Mouse (Mus musculus) hindbrain, embryonic 11.5 days (tissue): Measurements from ENCODE around the gene Thpo. TPM values are rescaled to one million over a fixed set of nuclear protein-coding genes. Genes with fewer than 3 reads are reported as not detected.

Experiments used
- ATAC-seq: fragments of 200-750 bp; cut with Nextera tagmentation; 2 replicates; pipeline ENCODE4 v1.8.0; 2017; ENCODE audit warnings: mild to moderate bottlenecking, moderate TSS enrichment, moderate library complexity; ENCODE audit not compliant: low FRiP score
- DNase-seq: peaks from one replicate; pipeline ENCODE4 v3.0.0-alpha.2; 2015; ENCODE audit warnings: low spot score
- H3K27ac ChIP-seq: fragments of 300-500 bp; sonication (generic); 2 replicates; pipeline ENCODE4 v1.5.1; 2014; ENCODE audit warnings: mild to moderate bottlenecking, low read depth, low read length
- H3K27me3 ChIP-seq: fragments of 300-500 bp; sonication (generic); 2 replicates; pipeline ENCODE4 v1.6.1; 2014; ENCODE audit warnings: mild to moderate bottlenecking, low read length, moderate library complexity, mixed read lengths; ENCODE audit not compliant: control insufficient read depth, insufficient read depth
- H3K36me3 ChIP-seq: fragments of 300-500 bp; sonication (generic); 2 replicates; pipeline ENCODE4 v1.6.1; 2014; ENCODE audit warnings: mild to moderate bottlenecking, low read length, moderate library complexity, mixed read lengths; ENCODE audit not compliant: control insufficient read depth, insufficient read depth
- H3K4me1 ChIP-seq: fragments of 300-500 bp; sonication (generic); replicated peaks from 2 replicates; pipeline ENCODE4 v1.6.1; 2014; ENCODE audit warnings: low read length, mixed read lengths; ENCODE audit not compliant: control insufficient read depth, insufficient read depth
- H3K4me2 ChIP-seq: fragments of 300-500 bp; sonication (generic); replicated peaks from 2 replicates; pipeline ENCODE4 v1.6.1; 2014; ENCODE audit warnings: mild to moderate bottlenecking, low read depth, low read length
- H3K4me3 ChIP-seq: fragments of 300-500 bp; sonication (generic); 2 replicates; pipeline ENCODE4 v1.5.1; 2014; ENCODE audit warnings: low read depth, low read length
- H3K9ac ChIP-seq: fragments of 300-500 bp; sonication (generic); 2 replicates; pipeline ENCODE4 v1.6.1; 2014; ENCODE audit warnings: low read depth, low read length
- H3K9me3 ChIP-seq: fragments of 300-500 bp; sonication (generic); 2 replicates; pipeline ENCODE4 v1.6.1; 2016; ENCODE audit warnings: low read length; ENCODE audit not compliant: control insufficient read depth
- WGBS: fragments of 180-500 bp; shearing (Covaris S2); extraction: QIAGEN DNeasy Blood & Tissue Kit; methylation state at CpG from one replicate; pipeline ENCODE4 v1.1.7; 2014; 5-methylcytosine and 5-hydroxymethylcytosine counted together
- polyA plus RNA-seq: library from polyadenylated mRNA; unstranded; fragments of >200 nt; fragmentation: Nextera tagmentation; extraction: Ambion mirVana; gene quantifications from 2 replicates; pipeline ENCODE4 v1.2.1, GENCODE M21; 2014

The Thpo gene
- polyA plus RNA-seq, 1 experiment from 2014 or later, result 0.83 TPM

DNA sequence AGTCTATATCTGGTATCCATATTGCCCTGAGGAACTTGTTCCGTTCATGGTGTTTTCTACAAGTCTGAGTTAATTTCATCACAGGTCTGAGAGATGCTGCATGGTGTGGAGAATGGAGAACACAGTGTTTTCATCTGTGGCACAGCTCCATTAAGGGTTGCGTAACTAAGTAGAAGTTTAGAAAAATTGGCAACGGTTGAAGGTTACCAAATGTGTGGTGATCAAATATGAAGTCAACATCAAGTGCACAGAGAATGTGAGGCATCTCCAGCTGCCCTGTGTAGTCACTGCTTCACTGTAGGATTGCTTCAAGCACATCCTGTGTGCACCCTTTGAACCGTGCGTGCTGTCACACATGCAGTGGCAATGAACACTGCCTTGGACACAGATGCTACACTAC lies 21.7 kb upstream of the Thpo start:
- 91% methylated on average over 5 of the region's 5 CpGs for WGBS
- H3K9ac ChIP-seq, result no peak overlapping the region
- no peaks in the 10 kb centered on the region for H3K27me3 ChIP-seq
- no peaks in the 10 kb centered on the region for H3K9me3 ChIP-seq
- no peaks in the 10 kb centered on the region for H3K4me1 ChIP-seq
- no peak overlapping the region for H3K4me2 ChIP-seq
- no peaks in the 10 kb centered on the region for H3K36me3 ChIP-seq
- ATAC-seq, result no peak
- DNase-seq, result no peak
- H3K4me3 ChIP-seq, result no peak overlapping the region
- H3K27ac ChIP-seq, result no peak overlapping the region

DNA sequence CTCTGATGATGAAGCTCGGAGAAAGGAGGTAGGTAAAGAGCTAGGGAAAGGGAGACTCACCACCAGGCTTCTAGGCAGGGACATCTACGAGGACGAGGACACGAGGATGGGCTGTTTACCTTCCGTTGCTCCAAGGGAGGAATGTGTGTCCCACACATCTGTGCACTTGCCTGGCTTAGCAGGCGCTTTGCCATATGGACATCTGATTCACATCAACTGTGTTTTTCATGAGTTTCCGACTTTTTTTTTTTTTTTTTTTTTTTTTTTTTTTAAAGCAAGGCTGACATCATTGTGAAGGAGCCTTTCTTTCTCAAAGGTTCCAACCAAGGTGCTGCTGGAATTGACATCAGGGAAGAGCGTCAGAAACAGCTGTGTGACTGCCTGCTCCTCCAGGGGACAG lies 16.2 kb upstream of the Thpo start:
- DNase-seq (no peak), ATAC-seq (no peak)
- H3K36me3 ChIP-seq, result no peaks in the 10 kb centered on the region
- H3K9ac ChIP-seq, result no peak overlapping the region
- WGBS, result 67% methylated on average over 8 of the region's 8 CpGs
- no peak overlapping the region for H3K4me2 ChIP-seq
- no peaks in the 10 kb centered on the region for H3K27me3 ChIP-seq
- no peak overlapping the region for H3K27ac ChIP-seq
- no peak overlapping the region for H3K4me3 ChIP-seq
- H3K9me3 ChIP-seq, result no peaks in the 10 kb centered on the region
- H3K4me1 ChIP-seq, result no peaks in the 10 kb centered on the region

DNA sequence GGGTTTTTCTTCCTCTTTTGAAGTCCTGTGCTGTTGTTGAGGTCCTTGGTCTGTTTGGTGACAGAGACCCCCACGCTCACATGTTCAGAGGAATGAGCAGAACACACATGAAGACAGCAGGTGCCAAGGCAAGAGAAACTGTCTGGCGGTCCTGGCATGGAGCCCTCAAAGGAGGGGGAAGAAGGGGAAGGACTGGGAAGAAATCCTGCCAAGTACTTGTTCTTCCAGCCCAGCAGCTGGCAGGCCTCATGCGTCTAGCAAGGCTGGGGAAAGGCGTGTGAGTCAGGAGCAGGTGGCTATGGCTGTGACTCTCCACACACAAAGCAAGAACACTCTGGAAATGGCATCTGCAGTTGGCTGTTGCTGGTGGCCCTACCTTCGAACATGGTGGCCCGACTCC lies 12.3 kb upstream of the Thpo start:
- Histone ChIP-seq H3K27ac (no peak overlapping the region), H3K9me3 (no peaks in the 10 kb centered on the region), H3K4me2 (no peak overlapping the region), H3K27me3 (no peaks in the 10 kb centered on the region), H3K4me1 (no peaks in the 10 kb centered on the region), H3K9ac (no peak overlapping the region), H3K36me3 (no peaks in the 10 kb centered on the region), H3K4me3 (no peak overlapping the region)
- no peak for ATAC-seq
- WGBS, result 80% methylated on average over 6 of the region's 6 CpGs
- DNase-seq, result no peak

DNA sequence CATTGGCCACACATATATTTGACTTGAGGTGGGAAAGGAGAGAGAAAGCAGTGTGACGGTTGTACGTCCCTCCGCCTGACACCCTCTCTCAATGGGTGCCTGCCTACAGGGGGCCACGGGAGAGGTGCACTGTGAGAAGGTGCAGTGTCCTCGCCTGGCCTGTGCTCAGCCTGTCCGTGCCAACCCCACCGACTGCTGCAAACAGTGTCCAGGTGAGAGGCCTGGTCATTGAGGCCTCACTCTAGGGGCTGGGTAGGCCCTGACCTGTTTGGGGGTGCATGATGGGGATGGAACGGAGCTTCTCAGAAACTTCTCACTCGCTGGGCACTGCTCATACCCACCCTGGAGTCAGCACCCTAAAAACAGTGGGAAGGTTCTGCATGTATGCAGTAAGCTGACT lies 5.5 kb upstream of the Thpo start:
- whole genome bisulfite sequencing, result 90% methylated on average over 9 of the region's 9 CpGs

DNA sequence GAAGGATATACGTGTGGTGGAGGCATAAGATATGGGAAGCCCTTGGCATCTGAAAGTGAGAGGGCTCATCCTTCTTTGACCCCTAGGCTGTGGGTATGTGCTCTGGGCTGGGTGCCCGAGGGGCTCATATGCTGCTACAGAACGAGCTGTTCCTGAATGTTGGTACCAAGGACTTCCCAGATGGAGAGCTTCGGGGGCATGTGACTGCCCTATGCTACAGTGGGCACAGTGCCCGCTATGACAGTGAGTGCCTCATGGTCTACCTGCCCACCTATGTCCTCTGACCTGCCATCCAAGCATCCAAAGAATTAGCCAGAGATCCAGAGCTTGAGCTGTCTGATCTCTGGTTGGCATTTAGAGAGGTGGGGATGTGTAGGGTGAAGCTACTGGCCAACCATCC lies 2.5 kb upstream of the Thpo start:
- WGBS, result 90% methylated on average over 5 of the region's 5 CpGs
- no peak overlapping the region for H3K4me2 ChIP-seq
- no peaks in the 10 kb centered on the region for H3K9me3 ChIP-seq
- ATAC-seq (no peak), DNase-seq (no peak)
- peaks cover 17% of the 10 kb centered on the region for H3K27me3 ChIP-seq
- no peak overlapping the region for H3K9ac ChIP-seq
- 0 out of 2 replicates have a peak, but pooled peaks cover 2% of the 10 kb centered on the region for H3K36me3 ChIP-seq
- peaks cover 6% of the 10 kb centered on the region for H3K4me1 ChIP-seq
- H3K27ac ChIP-seq, result no peak overlapping the region
- no peak overlapping the region for H3K4me3 ChIP-seq

More for the DNA sequence above, 5.5 kb upstream of the Thpo start:
- Histone ChIP-seq H3K4me1 (no peaks in the 10 kb centered on the region), H3K27me3 (peaks cover 7% of the 10 kb centered on the region), H3K9ac (no peak overlapping the region), H3K9me3 (no peaks in the 10 kb centered on the region), H3K36me3 (0 out of 2 replicates have a peak, but pooled peaks cover 2% of the 10 kb centered on the region), H3K27ac (no peak overlapping the region), H3K4me3 (no peak overlapping the region), H3K4me2 (no peak overlapping the region)
- no peak for ATAC-seq
- DNase-seq, result no peak

DNA sequence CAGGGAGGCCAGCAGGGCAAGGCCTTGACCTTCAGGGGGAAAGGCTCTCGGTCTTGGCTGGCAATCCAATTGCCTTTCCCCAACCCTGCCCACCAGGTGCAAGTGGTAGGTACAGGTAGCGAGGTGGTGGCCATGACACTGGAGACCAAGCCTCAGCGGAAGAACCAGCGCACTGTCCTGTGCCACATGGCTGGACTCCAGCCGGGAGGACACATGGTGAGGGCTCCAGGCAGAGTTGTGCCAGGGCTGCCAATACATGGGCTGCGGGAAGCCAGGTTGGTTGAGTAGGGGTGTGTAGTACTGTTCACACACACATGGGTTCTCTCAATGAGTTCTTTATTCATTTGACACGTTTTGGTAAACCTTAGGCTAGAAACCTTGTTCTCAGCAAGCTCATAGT lies 1.9 kb upstream of the Thpo start:
- no peak overlapping the region for H3K27ac ChIP-seq
- H3K4me1 ChIP-seq, result peaks cover 6% of the 10 kb centered on the region
- H3K9ac ChIP-seq, result no peak overlapping the region
- H3K36me3 ChIP-seq, result 0 out of 2 replicates have a peak, but pooled peaks cover 2% of the 10 kb centered on the region
- no peak for ATAC-seq
- H3K27me3 ChIP-seq, result peaks cover 17% of the 10 kb centered on the region
- H3K4me2 ChIP-seq, result no peak overlapping the region
- no peak overlapping the region for H3K4me3 ChIP-seq
- no peaks in the 10 kb centered on the region for H3K9me3 ChIP-seq
- no peak for DNase-seq
- 91% methylated on average over 7 of the region's 7 CpGs for WGBS

DNA sequence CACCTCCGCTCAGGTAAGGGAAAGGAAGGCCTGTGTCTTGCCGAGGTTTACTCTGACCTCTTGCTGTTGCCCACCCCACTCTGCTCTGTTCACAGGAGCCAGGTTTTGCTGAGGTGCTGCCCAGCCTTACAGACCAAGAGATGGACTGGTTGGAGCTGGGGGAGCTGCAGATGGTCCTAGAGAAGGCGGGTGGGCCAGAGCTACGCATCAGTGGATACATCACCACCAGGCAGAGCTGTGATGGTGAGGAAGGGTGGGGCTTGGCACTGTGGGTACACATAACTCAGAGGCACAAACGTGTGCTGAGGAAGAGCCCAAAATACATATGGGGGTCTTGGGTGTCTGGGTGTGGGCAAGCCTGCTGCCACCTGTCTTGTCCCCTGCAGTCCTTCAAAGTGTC lies 1.3 kb upstream of the Thpo start:
- 82% methylated on average over 5 of the region's 5 CpGs for WGBS
- H3K9me3 ChIP-seq, result no peaks in the 10 kb centered on the region
- ATAC-seq (no peak), DNase-seq (no peak)
- no peak overlapping the region for H3K4me2 ChIP-seq
- no peak overlapping the region for H3K27ac ChIP-seq
- peaks cover 6% of the 10 kb centered on the region for H3K4me1 ChIP-seq
- 0 out of 2 replicates have a peak, but pooled peaks cover 2% of the 10 kb centered on the region for H3K36me3 ChIP-seq
- H3K4me3 ChIP-seq, result no peak overlapping the region
- peaks cover 17% of the 10 kb centered on the region for H3K27me3 ChIP-seq
- H3K9ac ChIP-seq, result no peak overlapping the region

DNA sequence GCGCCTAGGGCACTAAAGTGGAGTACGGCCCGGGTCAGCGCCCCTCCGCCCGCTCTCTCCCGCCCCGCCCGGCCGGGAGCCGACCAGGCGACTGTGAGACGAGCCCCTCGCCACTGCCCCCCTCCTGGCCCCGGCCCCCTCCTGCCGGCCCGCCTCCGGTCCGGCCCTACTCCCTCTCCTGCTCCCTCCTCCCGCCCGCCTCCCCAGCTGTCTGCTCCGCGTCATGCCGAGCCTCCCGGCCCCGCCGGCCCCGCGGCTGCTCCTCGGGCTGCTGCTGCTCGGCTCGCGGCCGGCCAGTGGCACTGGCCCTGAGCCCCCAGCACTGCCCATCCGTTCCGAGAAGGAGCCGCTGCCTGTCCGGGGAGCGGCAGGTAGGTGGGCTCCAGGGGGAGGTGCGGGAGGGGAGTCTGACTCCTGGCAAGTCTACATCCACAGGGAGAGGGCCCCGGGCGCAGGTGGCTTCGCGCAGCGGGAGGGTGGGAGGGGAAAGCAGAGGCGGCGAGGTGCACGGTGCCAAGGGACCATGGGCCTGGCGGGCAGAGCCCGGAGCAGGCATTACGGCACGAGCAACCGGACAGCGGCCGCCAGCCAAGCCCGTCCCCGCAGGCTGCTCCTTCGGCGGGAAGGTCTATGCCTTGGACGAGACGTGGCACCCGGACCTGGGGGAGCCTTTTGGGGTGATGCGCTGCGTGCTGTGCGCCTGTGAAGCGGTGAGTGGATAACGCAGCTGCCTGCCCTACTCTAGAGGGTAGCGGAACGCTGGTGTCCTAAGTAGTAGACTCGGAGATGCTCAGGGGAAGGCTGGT lies 1.2 kb downstream of the Thpo start, which contains the start of gene Chrd:
Chrd (plus strand) TSS at position 203 of the 806 bp plus-strand sequence.
- Histone ChIP-seq H3K4me1 (peaks cover 6% of the 10 kb centered on the region), H3K27me3 (peaks cover 17% of the 10 kb centered on the region), H3K9me3 (no peaks in the 10 kb centered on the region), H3K9ac (peak within 1 kb of the TSS; percentile 69), H3K36me3 (no peaks in the 10 kb centered on the region), H3K4me2 (peak within 1 kb of the TSS; percentile 92), H3K27ac (peak within 1 kb of the TSS; percentile 74), H3K4me3 (peak within 1 kb of the TSS; percentile 61)
- DNase-seq (peak; percentile 80), ATAC-seq (peak; percentile 86)
- WGBS, result 0% methylated on average over 41 of the region's 70 CpGs
